Mouse (Mus musculus): ENCODE data around the gene 4933412E24Rik. TPM values are rescaled to one million over a fixed set of nuclear protein-coding genes. Genes with fewer than 3 reads are reported as not detected.

The 4933412E24Rik gene
- not detected in 2 replicates for polyA plus RNA-seq (2015; fragmentation: Nextera tagmentation; extraction: Ambion mirVana)

DNA sequence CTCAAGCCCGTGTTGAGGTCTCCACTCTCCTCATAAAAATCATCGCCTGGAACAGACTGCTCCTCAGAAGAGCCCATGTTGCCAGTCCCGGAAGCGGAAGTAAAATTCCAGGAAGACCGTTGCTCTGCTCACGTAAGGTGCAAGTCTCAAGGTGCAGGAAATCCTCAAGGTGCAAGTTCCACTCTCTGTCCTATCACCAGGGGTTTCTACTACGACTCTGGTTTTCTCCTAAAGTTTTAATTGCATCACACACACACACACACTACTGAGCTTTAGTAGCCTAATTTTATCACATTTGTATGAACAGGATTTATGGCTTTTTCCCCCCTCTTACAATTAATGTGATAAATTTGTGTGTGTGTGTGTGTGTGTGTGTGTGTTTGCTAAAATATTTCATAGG is at the start of gene 4933412E24Rik:
4933412E24Rik (minus strand) TSS at position 101 of the 400 bp plus-strand sequence.
- H3K4me1 ChIP-seq, result no peaks in the 10 kb centered on the region
- ATAC-seq (ENCODE audit: low FRiP score, low read depth), result no peak
- no peaks in the 10 kb centered on the region for H3K36me3 ChIP-seq
- no peak within 1 kb of the TSS for H3K9ac ChIP-seq
- H3K27me3 ChIP-seq, result no peaks in the 10 kb centered on the region
- no peak within 1 kb of the TSS for H3K4me2 ChIP-seq (replicated peaks)
- 83% methylated on average over 7 of the region's 7 CpGs for WGBS
- H3K27ac ChIP-seq, result no peak within 1 kb of the TSS
- no peaks in the 10 kb centered on the region for H3K9me3 ChIP-seq
- no peak within 1 kb of the TSS for H3K4me3 ChIP-seq

DNA sequence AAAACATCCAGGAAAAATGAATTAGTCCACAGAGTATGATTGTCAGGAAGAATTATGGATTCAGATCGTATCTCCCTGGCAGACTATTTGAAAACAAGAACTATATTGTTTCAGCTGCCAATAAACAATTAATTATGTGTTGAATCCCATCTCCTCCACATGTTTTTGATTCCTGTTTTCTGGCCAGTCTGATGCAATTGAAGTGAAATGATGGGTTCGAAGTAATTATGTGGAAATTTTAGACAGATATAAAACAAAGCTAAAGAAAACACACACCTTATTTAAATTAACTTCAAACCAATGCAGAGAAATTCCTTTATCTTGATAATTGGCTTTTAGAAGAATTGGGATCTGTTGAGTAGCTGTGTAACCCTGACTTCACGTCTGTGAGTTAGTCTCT is 14.3 kb upstream of the 4933412E24Rik start:
- WGBS, result 38% methylated on average over 3 of the region's 3 CpGs
- H3K9me3 ChIP-seq, result no peaks in the 10 kb centered on the region
- no peak overlapping the region for H3K4me2 ChIP-seq (replicated peaks)
- no peak overlapping the region for H3K27ac ChIP-seq
- H3K36me3 ChIP-seq, result no peaks in the 10 kb centered on the region
- H3K27me3 ChIP-seq, result no peaks in the 10 kb centered on the region
- no peak overlapping the region for H3K4me3 ChIP-seq
- no peak for ATAC-seq (ENCODE audit: low FRiP score, low read depth)
- H3K9ac ChIP-seq, result no peak overlapping the region
- no peaks in the 10 kb centered on the region for H3K4me1 ChIP-seq

DNA sequence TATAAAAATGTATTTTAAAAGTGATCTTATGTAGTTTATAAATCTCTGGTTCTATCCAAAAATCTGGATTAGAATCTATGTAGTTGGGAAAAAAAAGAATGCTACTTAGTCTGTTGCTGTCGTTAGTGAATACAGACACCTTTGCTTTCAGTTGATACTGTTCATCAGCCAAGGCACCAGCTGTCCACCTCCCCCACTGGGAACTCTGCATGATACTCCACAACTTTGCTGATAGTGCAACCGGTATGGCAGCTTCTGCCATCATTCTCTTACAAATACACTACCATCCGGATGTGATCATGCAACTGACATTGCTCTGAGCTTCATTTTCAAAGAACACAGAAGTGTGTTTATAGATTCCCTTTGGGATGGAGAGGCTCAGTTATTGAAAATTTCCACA is 4.8 kb upstream of the 4933412E24Rik start:
- H3K36me3 ChIP-seq, result no peaks in the 10 kb centered on the region
- WGBS, result 59% methylated on average over 3 of the region's 3 CpGs
- H3K9ac ChIP-seq, result no peak overlapping the region
- no peaks in the 10 kb centered on the region for H3K27me3 ChIP-seq
- ATAC-seq (ENCODE audit: low FRiP score, low read depth), result no peak
- H3K27ac ChIP-seq, result no peak overlapping the region
- H3K4me1 ChIP-seq, result no peaks in the 10 kb centered on the region
- H3K4me2 ChIP-seq (replicated peaks), result no peak overlapping the region
- H3K4me3 ChIP-seq, result no peak overlapping the region
- H3K9me3 ChIP-seq, result no peaks in the 10 kb centered on the region

DNA sequence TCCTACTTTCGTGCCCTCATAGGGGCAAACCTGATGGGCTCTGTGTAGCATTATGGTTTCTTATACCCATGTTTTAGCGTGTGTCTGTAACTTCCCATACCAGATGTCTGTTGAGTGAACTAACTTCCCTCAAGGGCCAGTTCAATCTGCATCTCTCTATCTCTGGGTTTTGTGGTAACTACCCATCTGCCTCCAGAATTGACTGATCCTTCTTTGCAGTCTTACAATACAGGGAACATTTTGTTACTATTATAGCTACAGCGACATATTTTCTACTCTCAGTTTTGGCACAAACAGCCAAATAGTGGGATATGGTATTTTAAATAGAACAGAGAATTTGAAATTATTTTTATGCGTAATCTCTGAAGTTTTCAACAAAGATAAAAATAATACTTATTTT is 6.2 kb downstream of the 4933412E24Rik start:
- no peaks in the 10 kb centered on the region for H3K9me3 ChIP-seq
- no peaks in the 10 kb centered on the region for H3K4me1 ChIP-seq
- WGBS, result 93% methylated on average over 4 of the region's 4 CpGs
- H3K36me3 ChIP-seq, result no peaks in the 10 kb centered on the region
- no peak overlapping the region for H3K27ac ChIP-seq
- H3K9ac ChIP-seq, result no peak overlapping the region
- no peak overlapping the region for H3K4me3 ChIP-seq
- no peaks in the 10 kb centered on the region for H3K27me3 ChIP-seq
- ATAC-seq (ENCODE audit: low FRiP score, low read depth), result no peak
- no peak overlapping the region for H3K4me2 ChIP-seq (replicated peaks)

DNA sequence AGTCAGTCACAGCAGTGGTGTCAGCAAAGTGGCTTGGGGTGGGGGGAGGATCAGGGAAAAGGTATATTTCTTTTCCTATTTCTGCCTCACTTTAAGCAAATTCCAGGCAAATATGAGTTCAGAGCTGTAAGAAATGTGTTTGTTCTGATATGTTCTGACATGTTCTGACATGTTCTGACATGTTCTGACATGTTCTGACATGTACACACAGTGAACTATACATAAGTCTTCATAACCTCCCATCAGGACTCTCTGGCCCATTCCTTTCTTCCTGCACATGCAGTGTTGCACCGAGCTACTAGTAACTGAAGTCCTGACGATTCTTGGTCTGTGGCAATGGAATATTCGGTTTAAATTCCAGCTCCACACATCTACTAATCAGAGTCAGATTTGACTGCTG is 6.8 kb downstream of the 4933412E24Rik start:
- WGBS, result 86% methylated on average over 3 of the region's 3 CpGs
- Histone ChIP-seq H3K9ac (no peak overlapping the region), H3K27ac (no peak overlapping the region), H3K4me3 (no peak overlapping the region), H3K9me3 (no peaks in the 10 kb centered on the region), H3K4me1 (no peaks in the 10 kb centered on the region), H3K4me2 (replicated peaks) (no peak overlapping the region), H3K36me3 (no peaks in the 10 kb centered on the region), H3K27me3 (no peaks in the 10 kb centered on the region)
- no peak for ATAC-seq (ENCODE audit: low FRiP score, low read depth)

DNA sequence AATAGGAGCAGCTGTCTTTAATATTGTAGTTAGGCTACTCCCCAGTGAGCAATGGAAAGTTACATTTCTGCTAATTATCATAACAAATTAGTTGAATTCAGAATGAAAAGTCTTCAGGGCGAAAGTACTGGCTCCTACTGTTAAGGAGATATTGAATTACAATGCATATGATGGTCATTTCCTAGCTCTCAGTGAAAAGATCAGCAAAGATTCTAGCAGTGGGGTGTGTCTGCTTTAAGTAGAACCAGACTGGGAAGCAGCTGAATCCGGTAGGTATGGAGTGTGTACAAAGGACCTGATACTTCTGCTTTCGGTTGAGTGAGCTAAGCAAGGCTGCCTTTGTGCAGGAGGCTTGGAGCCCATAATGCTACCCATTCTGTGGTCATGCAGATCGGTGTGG is 32.6 kb downstream of the 4933412E24Rik start:
- no peak overlapping the region for H3K9ac ChIP-seq
- WGBS, result 41% methylated on average over 4 of the region's 4 CpGs
- no peak overlapping the region for H3K4me3 ChIP-seq
- no peaks in the 10 kb centered on the region for H3K27me3 ChIP-seq
- no peak overlapping the region for H3K4me2 ChIP-seq (replicated peaks)
- no peaks in the 10 kb centered on the region for H3K9me3 ChIP-seq
- no peak overlapping the region for H3K27ac ChIP-seq
- ATAC-seq (ENCODE audit: low FRiP score, low read depth), result no peak
- H3K4me1 ChIP-seq, result no peaks in the 10 kb centered on the region
- no peaks in the 10 kb centered on the region for H3K36me3 ChIP-seq

DNA sequence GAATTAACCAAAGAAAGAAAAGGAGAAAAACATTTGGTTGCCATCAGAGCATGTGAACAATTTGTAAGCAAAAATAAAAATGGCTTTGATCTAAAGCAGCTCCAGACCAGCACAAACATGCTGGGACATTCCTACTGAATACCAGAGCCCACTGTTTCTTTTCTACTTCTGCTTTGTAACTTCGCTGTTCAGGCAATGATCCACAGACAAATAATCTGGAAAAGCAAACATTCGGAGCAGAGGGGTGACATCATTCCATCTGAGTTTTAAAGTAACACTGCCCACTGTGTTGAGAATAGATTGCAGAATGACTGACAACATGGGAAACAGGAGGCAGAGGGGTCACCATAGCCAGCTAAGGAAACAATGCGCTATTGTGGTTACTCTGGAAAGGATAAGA is 41.1 kb downstream of the 4933412E24Rik start:
- WGBS, result 33% methylated on average over 3 of the region's 3 CpGs
- Histone ChIP-seq H3K4me2 (replicated peaks) (no peak overlapping the region), H3K27ac (no peak overlapping the region), H3K9ac (no peak overlapping the region), H3K4me1 (peaks cover 9% of the 10 kb centered on the region), H3K36me3 (no peaks in the 10 kb centered on the region), H3K9me3 (no peaks in the 10 kb centered on the region; the same call in 1 of the 2 replicates), H3K27me3 (no peaks in the 10 kb centered on the region), H3K4me3 (no peak overlapping the region)
- ATAC-seq (ENCODE audit: low FRiP score, low read depth), result no peak

DNA sequence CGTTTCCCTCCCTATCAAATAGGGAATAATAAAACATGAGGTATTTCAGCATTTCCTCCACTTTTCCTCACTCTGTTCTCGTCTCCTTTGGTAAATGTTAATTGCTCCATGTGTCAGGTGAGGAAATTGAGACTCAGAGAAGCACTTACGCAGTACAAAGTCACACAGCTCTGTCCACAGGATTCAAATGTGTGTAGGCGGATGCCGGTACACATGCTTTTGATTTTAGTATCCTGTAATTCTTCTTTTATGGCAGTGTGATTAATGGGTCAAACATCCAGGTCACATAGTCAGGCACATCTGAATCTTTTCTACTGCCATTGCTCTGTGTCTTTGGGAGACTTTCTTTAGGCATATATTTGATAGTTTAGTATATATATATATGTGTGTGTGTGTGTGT is 41.8 kb downstream of the 4933412E24Rik start:
- no peak overlapping the region for H3K4me2 ChIP-seq (replicated peaks)
- 14% methylated on average over 5 of the region's 5 CpGs for WGBS
- no peak overlapping the region for H3K27ac ChIP-seq
- peaks cover 9% of the 10 kb centered on the region for H3K4me1 ChIP-seq
- H3K36me3 ChIP-seq, result no peaks in the 10 kb centered on the region
- no peaks in the 10 kb centered on the region; the same call in 1 of the 2 replicates for H3K9me3 ChIP-seq
- no peak overlapping the region for H3K4me3 ChIP-seq
- no peak overlapping the region for H3K9ac ChIP-seq
- no peak for ATAC-seq (ENCODE audit: low FRiP score, low read depth)
- H3K27me3 ChIP-seq, result no peaks in the 10 kb centered on the region

DNA sequence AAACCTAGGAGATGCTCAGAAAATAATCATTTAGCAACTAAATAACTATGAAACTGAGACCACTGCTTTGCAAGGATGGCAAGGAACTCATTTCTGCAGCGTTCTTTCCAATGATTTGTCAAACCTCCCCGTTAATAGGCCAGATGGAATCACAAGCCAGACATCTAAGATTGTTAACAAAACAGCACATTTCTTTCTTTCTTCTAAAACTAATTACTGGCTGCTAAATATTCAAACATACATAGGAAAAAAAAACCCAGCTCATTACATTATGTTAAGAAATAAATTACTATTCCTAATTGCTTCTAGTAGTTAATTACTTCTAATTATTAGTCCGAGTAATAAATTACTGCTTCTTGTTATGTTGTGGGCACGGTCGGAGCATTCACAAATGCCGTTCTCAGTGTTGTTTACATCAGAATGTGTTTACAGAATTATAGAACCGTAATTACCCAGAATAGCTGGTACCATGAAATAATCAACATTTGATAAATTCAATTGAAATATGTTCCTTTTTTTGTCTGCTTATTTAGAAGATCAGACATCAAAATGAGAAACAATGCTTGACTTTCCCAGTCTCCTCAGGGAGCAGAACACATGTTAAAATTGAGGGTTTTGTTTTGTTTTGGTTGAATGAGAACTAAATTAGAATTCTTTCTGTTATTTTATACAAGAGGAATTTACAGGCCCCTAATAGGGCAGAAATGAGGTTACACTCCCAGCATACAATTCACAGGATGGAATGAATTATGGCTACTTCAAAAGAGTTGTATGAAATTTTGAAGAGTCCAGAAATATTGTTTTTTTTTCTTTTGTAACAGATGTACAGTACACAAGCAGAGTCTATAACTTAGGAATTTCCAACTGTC is 42.5 kb downstream of the 4933412E24Rik start:
- no peak overlapping the region for H3K4me2 ChIP-seq (replicated peaks)
- peaks cover 9% of the 10 kb centered on the region for H3K4me1 ChIP-seq
- no peak overlapping the region for H3K4me3 ChIP-seq
- no peak overlapping the region for H3K27ac ChIP-seq
- no peak overlapping the region for H3K9ac ChIP-seq
- no peaks in the 10 kb centered on the region for H3K27me3 ChIP-seq
- no peak for ATAC-seq (ENCODE audit: low FRiP score, low read depth)
- H3K9me3 ChIP-seq, result no peaks in the 10 kb centered on the region; the same call in 1 of the 2 replicates
- 24% methylated on average over 7 of the region's 7 CpGs for WGBS
- no peaks in the 10 kb centered on the region for H3K36me3 ChIP-seq

Measured in limb, embryonic 13.5 days (tissue).